Mouse (Mus musculus): ENCODE data around the gene Gm6408. TPM values are rescaled to one million over a fixed set of nuclear protein-coding genes. Genes with fewer than 3 reads are reported as not detected.
"Not testable (repeated sequence)": the region's sequence is repeated elsewhere in the genome, so short reads cannot be mapped to it uniquely, and the experiment has no call there.

Gm6408 gene
- total RNA-seq (2021) = not detected
- long read RNA-seq, experiment 1 = 0 reads
- long read RNA-seq, experiment 2 = 0 reads

- DNase-seq = not testable (repeated sequence)
Observed at GRCm38 (mm10) chr5:146481665-146482064, at the start of gene Gm6408. TSS of gene Gm6408 (plus strand) at chr5:146481965.

DNA sequence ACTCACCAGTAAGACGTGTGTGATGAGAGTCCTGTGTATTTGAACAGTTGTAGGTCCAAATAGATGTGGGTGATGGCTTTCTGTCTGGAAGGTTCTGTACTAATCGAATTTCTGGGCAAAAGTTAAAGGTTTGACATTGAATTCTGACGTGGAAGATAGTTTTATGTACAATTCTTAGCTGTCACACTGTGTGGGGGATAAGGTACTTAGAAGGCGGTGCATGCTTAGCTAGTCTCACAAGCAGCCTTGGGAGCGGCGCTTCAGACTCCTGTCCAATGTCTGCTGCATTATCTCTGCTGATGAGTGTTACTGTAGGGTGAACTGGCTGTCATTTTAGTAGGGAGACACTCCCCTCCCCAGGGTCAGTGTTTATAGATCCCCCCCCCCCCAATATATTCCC is 49.3 kb upstream of the Gm6408 start:
- no peak for DNase-seq

- DNase-seq = no peak
Observed at GRCm38 (mm10) chr5:146435316-146435715, 46.4 kb upstream of the Gm6408 start.

- DNase-seq = no peak
Observed at GRCm38 (mm10) chr5:146436796-146437195, 45.0 kb upstream of the Gm6408 start.

GRCm38 (mm10) chr5:146439152-146439781 is 42.5 kb upstream of the Gm6408 start:
- DNase-seq = no peak

GRCm38 (mm10) chr5:146440273-146440672 is 41.5 kb upstream of the Gm6408 start:
- no peak for DNase-seq

DNA sequence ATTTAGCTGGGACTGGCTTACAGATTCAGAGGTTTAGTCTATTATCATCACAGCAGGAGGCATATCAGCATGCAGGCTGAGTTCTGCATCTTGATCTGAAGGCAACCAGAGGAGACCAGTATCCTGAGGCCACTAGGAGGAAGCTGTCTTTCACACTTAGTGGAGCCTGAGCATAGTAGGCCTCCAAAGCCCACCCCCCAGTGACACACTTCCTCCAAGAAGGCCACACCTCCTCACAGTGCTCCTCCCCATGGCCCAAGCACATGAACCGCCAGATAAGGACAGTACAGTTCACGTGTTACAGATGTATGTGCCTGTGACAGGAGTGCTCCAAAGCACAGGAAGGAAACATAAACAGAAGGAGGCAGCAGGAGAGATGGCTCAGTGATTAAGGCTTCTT is 39.0 kb upstream of the Gm6408 start:
- no peak for DNase-seq

GRCm38 (mm10) chr5:146446633-146447032 is 35.1 kb upstream of the Gm6408 start:
- DNase-seq = no peak

DNA sequence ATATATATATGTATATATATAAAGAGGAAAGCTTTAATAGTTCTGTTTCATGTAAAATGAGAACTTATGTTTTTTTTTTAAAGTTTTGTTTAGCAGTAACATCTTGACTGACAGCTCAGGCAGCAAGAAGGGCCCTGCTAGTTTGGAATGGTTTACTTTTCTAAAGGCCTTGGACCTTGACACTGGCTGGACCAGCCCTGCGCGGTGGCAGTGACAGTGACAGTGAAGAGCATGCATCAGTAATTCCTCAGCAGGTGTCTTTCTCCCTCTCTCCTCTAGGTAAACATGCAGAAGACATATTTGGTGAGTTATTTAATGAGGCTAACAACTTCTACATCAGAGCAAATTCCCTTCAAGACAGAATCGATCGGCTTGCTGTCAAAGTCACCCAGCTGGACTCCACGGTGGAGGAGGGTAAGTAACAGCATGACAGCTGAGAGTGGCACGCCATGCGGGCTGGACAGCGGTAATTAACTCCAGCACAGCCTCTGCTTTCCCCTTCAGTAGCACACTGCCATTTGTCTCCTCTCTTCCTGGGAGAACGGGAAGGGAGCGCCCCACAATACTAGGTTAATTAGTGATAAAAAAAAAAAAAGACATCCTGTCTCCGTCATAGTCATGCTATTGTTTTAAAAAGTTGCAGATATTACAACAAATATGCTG is 30.0 kb upstream of the Gm6408 start:
- DNase-seq = no peak

DNA sequence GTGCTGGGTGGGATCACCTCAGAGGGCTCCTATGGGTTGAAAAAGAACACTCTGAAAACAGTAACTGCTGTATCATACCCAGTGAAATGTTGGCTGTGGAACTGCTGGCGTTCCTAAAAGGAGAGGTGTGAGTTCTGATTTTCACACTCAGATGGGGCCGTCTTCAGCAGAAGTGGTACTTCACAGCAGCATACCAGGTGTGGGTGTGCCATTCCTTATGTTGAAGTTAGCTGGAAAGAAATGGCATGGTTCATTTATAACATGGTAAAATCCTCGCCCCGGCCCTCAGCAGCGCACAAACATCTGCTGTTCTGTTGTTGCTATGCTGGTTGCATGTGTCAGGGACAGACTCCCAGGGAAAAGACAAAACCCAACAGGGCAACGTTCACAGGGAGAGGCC is 28.2 kb upstream of the Gm6408 start:
- DNase-seq = no peak

DNA sequence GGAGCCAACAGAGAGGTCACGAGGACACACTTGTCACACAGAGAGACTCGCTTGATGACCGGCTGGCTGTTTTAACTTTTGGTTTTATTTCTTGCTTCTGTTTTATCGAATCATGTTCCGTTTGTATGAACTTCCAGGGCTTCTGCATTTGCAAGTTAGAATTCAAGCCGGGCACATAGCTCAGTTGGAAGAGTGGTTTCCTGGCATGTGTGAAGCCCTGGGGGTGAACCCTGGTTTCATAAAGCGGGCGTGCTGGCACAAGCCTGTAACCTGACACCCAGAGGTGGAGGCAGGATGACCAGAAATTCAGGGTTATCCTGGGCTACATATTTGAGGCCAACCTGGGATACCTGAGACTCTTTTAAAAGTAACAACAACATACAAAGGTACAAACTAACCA is 20.2 kb upstream of the Gm6408 start:
- DNase-seq = no peak

- no peak for DNase-seq
Observed at GRCm38 (mm10) chr5:146466663-146467062, 15.1 kb upstream of the Gm6408 start.

DNA sequence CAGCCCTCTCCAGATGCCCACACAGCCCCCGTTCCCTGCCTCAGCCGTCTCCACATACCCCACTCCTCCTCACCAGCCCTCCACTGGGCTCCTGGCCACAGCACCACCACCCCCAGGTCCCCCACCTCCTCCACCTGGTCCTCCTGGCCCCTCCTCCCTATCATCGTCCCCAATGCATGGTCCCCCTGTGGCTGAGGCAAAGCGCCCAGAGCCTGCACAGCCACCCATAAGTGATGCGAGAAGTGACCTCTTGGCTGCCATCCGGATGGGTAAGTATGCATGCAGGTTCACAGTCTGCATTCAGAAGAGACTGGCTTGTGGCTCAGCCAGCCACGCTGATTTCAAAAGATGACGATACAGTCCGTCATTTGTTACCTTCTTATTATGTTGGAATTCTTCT is 13.5 kb upstream of the Gm6408 start:
- no peak for DNase-seq

DNA sequence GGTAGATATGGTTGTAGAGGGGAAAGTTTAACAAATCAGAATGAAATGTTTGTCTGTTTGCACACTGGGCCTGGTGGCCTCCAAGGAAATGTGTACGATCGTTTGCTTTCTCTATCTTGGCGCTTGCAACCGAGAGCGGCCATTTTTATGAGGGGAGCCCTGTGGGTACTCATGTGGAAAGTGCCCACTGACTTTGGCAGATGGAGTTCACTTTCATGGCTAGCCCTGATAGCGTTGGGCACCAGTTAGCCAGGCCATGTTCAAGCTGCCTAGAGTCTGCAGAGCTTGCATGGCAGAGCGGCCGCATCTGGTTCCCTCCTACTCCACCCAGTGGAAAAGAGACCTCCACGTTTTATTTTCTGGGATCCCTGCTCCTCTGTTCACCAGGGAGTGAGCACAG is 10.9 kb upstream of the Gm6408 start:
- no peak for DNase-seq

DNA sequence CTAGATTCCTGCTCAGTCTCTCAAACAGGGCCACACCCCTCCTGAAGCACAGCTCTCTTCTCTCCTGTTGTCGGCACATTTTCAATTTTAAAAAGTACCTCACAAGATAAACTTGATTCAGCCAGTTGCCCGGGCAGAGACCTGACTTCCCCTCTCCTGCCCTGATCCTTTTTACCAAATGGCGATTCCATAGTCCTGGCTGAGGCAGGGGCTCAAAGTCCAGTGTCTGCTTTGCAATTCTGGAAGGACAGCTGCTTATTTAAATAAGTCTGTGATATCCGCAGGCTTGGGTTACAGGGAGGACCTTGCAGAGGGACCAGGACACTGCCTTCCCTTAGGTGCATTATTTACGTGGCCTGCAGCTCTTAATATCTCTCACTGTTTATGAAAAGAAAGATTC is 10.5 kb upstream of the Gm6408 start:
- no peak for DNase-seq

- DNase-seq = no peak
Observed at GRCm38 (mm10) chr5:146471821-146472220, 9.9 kb upstream of the Gm6408 start.

GRCm38 (mm10) chr5:146479564-146479963 is 2.2 kb upstream of the Gm6408 start:
- not testable (repeated sequence) for DNase-seq

- not testable (repeated sequence) for DNase-seq
Observed at GRCm38 (mm10) chr5:146488959-146489358, 7.2 kb downstream of the Gm6408 start.

GRCm38 (mm10) chr5:146491063-146491462 is 9.3 kb downstream of the Gm6408 start, which contains the start of gene Gm6370:
TSS of gene Gm6370 (plus strand) at chr5:146491363.
- DNase-seq = not testable (repeated sequence)

- DNase-seq = not testable (repeated sequence)
Observed at GRCm38 (mm10) chr5:146502099-146502498, 20.3 kb downstream of the Gm6408 start, which contains the start of gene 4930449I24Rik. TSS of gene 4930449I24Rik (plus strand) at chr5:146502399.

DNA sequence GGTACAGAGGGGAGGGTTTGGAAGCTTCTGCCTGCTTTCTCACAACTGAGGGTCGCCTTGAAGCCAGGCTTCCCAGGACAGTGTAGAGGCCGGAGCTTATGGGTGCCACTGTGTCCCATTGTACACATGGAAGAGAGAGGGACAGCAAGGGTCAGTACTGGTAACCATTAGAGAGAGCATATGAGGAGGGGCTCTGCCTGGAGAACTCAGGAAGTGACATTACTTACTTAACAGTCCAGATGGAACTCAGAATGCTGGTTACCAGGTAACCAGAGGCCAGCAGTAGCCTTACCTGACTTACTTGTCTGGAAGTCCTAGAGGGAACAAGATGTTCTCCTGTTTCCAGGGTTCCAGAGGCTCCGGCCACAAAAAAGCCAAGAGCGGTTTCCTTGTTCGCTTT is 32.1 kb downstream of the Gm6408 start, which contains the start of gene Gm3402:
Gene Gm3402, plus strand, starts transcription at position 301 of the 400 bp plus-strand sequence.
- not testable (repeated sequence) for DNase-seq

GRCm38 (mm10) chr5:146525501-146525900 is 43.7 kb downstream of the Gm6408 start, which contains the start of gene Gm3404:
TSS of gene Gm3404 (plus strand) at chr5:146525801.
- not testable (repeated sequence) for DNase-seq

Measured in gastrocnemius, postnatal 10 days (tissue).